Mouse (Mus musculus): ENCODE results near the gene Cacfd1.
A peak's percentile ranks its signal among the peaks of the same experiment; 100 is the strongest.

Cacfd1 gene

GRCm38 (mm10) chr2:27009714-27010244 is at the start of gene Cacfd1:
Cacfd1 (plus strand) TSS chr2:27009926.
- DNase-seq, result peak; percentile 92 to 94

- peak; percentile 42 to 53 for DNase-seq
These were observed 49.0 kb upstream of the Cacfd1 start for GRCm38 (mm10) chr2:26960756-26961155.

GRCm38 (mm10) chr2:26963923-26964723 is 45.6 kb upstream of the Cacfd1 start, which contains the start of gene Rexo4:
Rexo4 (minus strand) TSS chr2:26964386.
- DNase-seq, result peak; percentile 92 to 95

- DNase-seq, result peak in 1 of 2 experiments; percentile 20
These were observed 44.9 kb upstream of the Cacfd1 start for GRCm38 (mm10) chr2:26964724-26965370.

GRCm38 (mm10) chr2:26967262-26967661 is 42.5 kb upstream of the Cacfd1 start:
- no peak for DNase-seq

- DNase-seq, result no peak
These were observed 36.6 kb upstream of the Cacfd1 start, which contains the start of gene Adamts13 for GRCm38 (mm10) chr2:26973116-26973515. Adamts13 (plus strand) TSS chr2:26973416.

GRCm38 (mm10) chr2:26973960-26974359 is 35.8 kb upstream of the Cacfd1 start:
- no peak for DNase-seq

- no peak for DNase-seq
These were observed 29.4 kb upstream of the Cacfd1 start for GRCm38 (mm10) chr2:26980361-26980760.

- DNase-seq, result no peak
These were observed 25.5 kb upstream of the Cacfd1 start for GRCm38 (mm10) chr2:26984179-26984578.

GRCm38 (mm10) chr2:26984640-26985039 is 25.1 kb upstream of the Cacfd1 start:
- no peak for DNase-seq

GRCm38 (mm10) chr2:26993936-26994335 is 15.8 kb upstream of the Cacfd1 start:
- no peak for DNase-seq

- no peak for DNase-seq
These were observed 12.2 kb upstream of the Cacfd1 start for GRCm38 (mm10) chr2:26997498-26997897.

- no peak for DNase-seq
These were observed 11.7 kb upstream of the Cacfd1 start for GRCm38 (mm10) chr2:26997993-26998392.

GRCm38 (mm10) chr2:27006255-27006654 is 3.5 kb upstream of the Cacfd1 start:
- no peak for DNase-seq

- no peak for DNase-seq
These were observed 2.0 kb upstream of the Cacfd1 start for GRCm38 (mm10) chr2:27007701-27008100.

- DNase-seq, result peak; percentile 70 to 90
These were observed 8.1 kb downstream of the Cacfd1 start for GRCm38 (mm10) chr2:27017802-27018201.

- no peak for DNase-seq
These were observed 9.8 kb downstream of the Cacfd1 start for GRCm38 (mm10) chr2:27019530-27019929.

GRCm38 (mm10) chr2:27021103-27021502 is 11.4 kb downstream of the Cacfd1 start:
- DNase-seq, result no peak

GRCm38 (mm10) chr2:27022612-27023011 is 12.9 kb downstream of the Cacfd1 start:
- no peak for DNase-seq

- DNase-seq, result no peak
These were observed 14.4 kb downstream of the Cacfd1 start for GRCm38 (mm10) chr2:27024136-27024535.

GRCm38 (mm10) chr2:27025545-27025944 is 15.8 kb downstream of the Cacfd1 start:
- DNase-seq, result no peak

GRCm38 (mm10) chr2:27026332-27026731 is 16.6 kb downstream of the Cacfd1 start:
- no peak for DNase-seq

GRCm38 (mm10) chr2:27026857-27027617 is 17.3 kb downstream of the Cacfd1 start:
- DNase-seq, result no peak

Data from kidney, postnatal 36 days (tissue).